Mouse (Mus musculus) left cerebral cortex, adult 2 months (tissue): ENCODE measurements around the gene Pak1. TPM values are rescaled to one million over a fixed set of nuclear protein-coding genes. Genes with fewer than 3 reads are reported as not detected.
A peak's percentile ranks its signal among the peaks of the same experiment; 100 is the strongest.
"Not testable (repeated sequence)": the region's sequence is repeated elsewhere in the genome, so short reads cannot be mapped to it uniquely, and the experiment has no call there.

Experiments used
- DNase-seq, 2 experiments: peaks; one replicate each; pipeline ENCODE4 v3.0.0; 2021 to 2022; ENCODE audit warnings: low spot score in 2 of 2, mixed read lengths in 1 of 2; ENCODE audit errors: extremely low spot score in 1 of 2
- H3K27ac ChIP-seq: fragments of 200-600 bp; 2 replicates; pipeline ENCODE4 v1.8.1; 2022
- H3K4me3 ChIP-seq: fragments of 200-600 bp; 2 replicates; pipeline ENCODE4 v1.8.1; 2022
- CTCF ChIP-seq: fragments of 200-600 bp; IDR thresholded peaks from 2 replicates; pipeline ENCODE4 v1.8.1; 2022; ENCODE audit warnings: antibody characterized with exemption, mild to moderate bottlenecking, moderate library complexity
- intact Hi-C: fragments of 180-260 bp; cut with DNase I; formaldehyde crosslinking; loops from one replicate; pipeline ENCODE4 v1.15.1; 2025
- total RNA-seq, 2 experiments: library from RNA; stranded (reverse); gene quantifications; 2 replicates each; pipeline ENCODE4 v1.2.3; 2021

Pak1 gene
- total RNA-seq, 2 experiments from 2014 or later, result 414 to 463 TPM

DNA sequence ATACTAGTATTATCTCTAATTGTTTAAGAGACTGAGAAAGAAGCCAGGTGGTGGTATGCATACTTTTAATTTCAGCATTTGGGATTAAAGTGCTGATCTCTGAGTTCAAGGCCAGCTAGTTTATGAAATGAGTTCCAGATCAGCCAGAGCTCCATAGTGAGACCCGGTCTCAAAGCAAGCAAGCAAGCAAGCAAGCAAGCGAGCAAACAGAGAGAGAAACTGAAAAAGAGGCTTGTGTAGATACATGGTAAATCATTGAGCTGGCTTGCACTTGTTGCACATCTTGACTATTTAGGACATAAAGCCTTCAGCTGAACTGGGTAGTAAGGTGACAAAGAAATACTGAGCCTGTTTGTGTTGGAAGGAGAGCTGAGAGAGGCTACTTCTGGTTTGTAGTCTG is 44.6 kb downstream of the Pak1 start:
- Histone ChIP-seq H3K4me3 (no peak overlapping the region), H3K27ac (no peak overlapping the region)
- TF ChIP-seq CTCF, result no peak
- intact Hi-C loops, result no loop called here
- DNase-seq, result no peak

DNA sequence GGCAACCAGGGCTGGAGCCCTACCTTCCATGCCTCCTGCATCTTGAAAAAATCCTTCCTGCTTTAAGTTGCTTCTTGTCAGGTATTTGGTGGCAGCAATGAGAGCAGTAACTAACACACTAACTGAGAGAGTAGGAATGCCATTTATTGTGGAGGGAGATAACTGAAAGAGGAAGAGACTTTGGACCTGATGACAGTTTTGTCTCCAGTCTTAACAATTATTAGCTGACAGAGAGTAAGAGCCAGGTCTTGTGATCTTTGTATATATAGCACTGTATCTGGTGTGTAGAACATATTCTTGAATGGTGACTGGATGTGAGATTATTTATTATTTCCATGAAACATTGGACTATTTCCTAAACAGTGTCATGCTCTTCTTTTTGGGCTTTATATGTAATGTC is 50.2 kb downstream of the Pak1 start:
- no peak for DNase-seq
- Histone ChIP-seq H3K27ac (no peak overlapping the region), H3K4me3 (no peak overlapping the region)
- intact Hi-C loops, result no loop called here
- no peak for TF ChIP-seq CTCF

DNA sequence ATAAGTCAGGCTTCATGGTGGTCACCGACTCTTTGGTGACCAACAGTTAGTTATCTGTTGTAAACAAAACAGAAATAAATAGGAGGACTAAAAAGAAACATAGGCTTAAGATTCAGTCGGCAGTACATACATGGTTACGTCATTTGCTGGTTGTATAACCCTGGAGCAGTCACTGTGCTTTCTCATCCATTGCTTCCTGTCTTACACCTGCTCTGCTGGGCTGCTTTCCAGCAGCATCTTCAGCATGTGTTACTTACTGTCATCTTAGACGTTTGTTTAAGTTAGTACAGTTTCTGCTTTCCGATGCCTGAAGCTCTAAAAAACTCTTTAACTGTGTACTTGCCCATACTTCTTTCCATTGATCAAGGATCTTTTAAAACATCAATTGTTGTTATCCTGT is 53.0 kb downstream of the Pak1 start:
- Histone ChIP-seq H3K27ac (peak overlapping the region; percentile 67), H3K4me3 (no peak overlapping the region)
- intact Hi-C loops, result loop anchor here (1.0 to 5.0 kb wide), 2 partner anchors 76 to 136 kb away; no protein-coding TSS in a partner anchor
- TF ChIP-seq CTCF, result no peak
- peak; percentile 32 to 60 for DNase-seq

DNA sequence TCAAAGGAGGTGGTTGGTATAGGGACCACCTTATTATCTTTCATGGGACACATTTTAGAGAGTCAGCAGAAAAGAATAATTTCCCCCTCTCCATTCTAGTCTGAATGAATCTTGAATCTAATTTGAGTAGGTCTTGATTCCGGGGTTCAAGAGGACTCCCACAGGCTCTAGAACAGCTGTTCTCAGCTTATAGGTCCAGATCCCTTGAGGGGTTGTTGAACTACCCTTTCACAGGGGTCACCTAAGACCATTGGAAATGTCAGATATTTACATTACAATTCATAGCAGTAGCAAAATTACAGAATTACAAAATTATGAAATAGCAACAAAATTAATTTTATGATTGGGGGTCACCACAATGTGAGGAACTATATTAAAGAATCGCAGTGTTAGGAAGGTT is 54.0 kb downstream of the Pak1 start:
- no peak for DNase-seq
- intact Hi-C loops, result loop anchor here (1.0 to 5.0 kb wide), 4 partner anchors 54 to 135 kb away; partner anchors contain the start of gene Pak1
- Histone ChIP-seq H3K4me3 (peak overlapping the region; percentile 49), H3K27ac (peak overlapping the region; percentile 95; the same call in 1 of the 2 replicates)
- TF ChIP-seq CTCF, result no peak

DNA sequence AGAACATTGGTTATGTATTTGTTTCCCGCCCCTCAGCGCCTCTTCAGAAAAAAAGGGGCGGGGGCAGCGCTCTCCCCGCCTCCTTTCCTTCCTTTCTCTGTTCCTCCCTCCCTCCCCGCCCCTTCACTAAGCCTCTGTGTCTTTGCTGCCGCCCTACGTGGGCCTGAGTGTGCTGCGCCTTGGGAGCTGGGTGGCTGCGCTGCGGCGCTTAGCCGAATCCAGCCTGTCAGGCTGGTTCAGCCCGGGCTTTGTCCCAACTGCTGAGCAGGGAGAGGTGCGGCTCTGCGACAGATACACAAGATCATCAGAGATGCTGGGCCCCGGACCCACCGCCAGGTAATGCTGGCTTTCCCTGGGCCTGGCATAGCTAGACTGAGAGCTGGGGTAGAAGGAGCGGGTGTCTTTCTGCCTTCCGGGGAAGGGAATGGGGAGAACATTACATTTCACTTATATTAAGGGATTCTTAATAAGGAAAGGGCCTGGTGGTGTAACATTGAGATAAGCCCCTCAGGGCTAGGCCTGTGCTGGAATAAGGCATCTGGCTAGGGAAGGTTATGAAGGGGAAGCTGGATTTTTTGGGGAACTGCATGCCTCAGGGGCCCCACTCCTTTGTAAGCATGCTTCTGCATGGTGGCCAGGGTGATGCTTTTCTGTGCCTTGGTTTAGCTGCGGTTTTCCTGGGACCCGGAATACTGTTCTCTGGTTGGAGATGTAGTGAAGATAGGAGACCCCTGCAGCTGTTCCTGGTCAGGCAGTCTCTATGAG is 54.6 kb downstream of the Pak1 start:
- no peak; the same call in none of the 2 replicates for TF ChIP-seq CTCF
- intact Hi-C loops, result loop anchor here (1.0 to 5.0 kb wide), 4 partner anchors 54 to 134 kb away; partner anchors contain the start of gene Pak1

DNA sequence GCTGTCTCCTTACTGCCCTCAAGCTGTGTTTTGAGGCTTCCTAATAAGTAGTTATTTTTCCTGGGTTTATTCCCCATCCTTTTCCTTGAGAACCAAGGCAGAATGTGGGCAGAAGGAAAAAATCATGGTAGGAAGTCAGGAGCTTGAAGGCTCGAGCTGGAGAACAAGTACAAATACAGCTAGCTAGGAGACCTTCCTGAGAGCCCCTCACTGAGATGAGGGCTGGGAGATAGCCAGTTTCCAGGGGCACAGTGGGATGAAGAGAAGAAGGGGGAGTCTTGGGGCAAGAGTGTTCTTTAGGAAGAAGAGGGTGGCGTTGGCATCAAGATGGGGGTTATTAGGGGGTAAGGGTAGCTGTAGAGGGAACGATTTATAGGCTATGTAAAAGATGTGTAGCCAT is 56.1 kb downstream of the Pak1 start:
- no peak for TF ChIP-seq CTCF
- Histone ChIP-seq H3K27ac (peak overlapping the region; percentile 95), H3K4me3 (peak overlapping the region; percentile 49)
- intact Hi-C loops, result loop anchor here (5.0 kb wide), 1 partner anchor 133 kb away; no protein-coding TSS in a partner anchor
- no peak for DNase-seq

More for the DNA sequence above, 54.6 kb downstream of the Pak1 start:
- Histone ChIP-seq H3K4me3 (peak overlapping the region; percentile 49), H3K27ac (peak overlapping the region; percentile 95)
- DNase-seq, result peak; percentile 83 to 86

DNA sequence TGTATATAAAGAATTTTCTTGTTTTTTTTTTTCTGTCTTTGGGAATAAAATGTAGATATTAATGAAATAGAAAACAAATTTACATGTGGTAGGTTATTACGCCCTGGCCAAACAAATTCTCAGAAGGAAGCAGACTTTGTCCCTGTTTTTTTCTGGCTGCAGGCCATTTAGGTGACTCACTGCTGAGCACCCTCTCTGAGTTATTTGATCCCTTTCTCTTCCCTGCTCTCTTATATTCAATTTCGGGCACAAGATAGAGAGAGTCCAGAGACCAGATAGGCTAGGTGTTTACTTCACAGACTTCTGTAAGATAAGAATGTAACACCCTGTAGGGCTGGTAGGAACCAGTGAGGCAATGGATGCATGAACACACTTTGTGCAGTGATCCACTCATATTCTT is 57.2 kb downstream of the Pak1 start:
- Histone ChIP-seq H3K27ac (0 out of 2 replicates have a peak overlapping the region, but pooled peaks have one; percentile 11), H3K4me3 (peak overlapping the region; percentile 49)
- TF ChIP-seq CTCF, result no peak
- DNase-seq, result no peak
- intact Hi-C loops, result no loop called here

DNA sequence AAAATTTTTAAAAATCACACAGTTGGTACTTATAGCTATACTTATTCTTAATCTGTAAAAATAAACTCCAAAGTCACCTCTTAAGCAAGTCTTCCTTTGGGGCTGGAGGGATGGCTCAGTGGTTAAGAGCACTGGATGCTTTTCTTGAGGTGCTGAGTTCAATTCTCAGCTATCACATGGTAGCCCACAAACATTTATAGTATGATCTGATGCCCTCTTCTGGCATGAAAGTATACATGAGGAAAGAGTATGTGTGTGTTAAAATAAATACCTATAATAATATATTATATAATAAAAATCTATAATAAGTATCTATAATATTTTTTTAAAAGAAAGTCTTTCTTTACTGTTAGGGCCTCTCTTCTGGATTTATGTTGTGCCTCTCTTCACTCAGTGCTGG is 58.2 kb downstream of the Pak1 start:
- Histone ChIP-seq H3K27ac (no peak overlapping the region), H3K4me3 (no peak overlapping the region)
- no peak for DNase-seq
- TF ChIP-seq CTCF, result peak; percentile 32
- intact Hi-C loops, result no loop called here

DNA sequence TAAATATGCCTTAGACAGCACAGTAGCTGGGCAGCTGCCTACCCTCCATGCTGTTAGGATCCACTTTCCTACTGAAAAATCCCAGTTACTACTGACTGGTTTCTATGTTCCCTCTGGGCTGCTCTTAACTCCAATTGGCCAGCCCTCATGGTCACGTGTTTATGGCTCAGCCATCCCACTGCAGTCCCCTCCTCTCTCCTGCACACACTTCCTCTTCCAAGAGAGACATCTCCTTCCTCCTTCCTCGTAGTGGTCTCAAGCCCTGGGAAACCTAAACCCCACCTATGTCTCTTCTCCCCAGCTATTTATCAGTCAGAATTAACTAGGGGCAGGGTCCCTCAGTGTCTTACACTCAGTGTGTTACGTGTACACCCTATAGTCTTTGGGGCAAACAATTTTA is 61.2 kb downstream of the Pak1 start:
- DNase-seq, H3K4me3 ChIP-seq, intact Hi-C loops, H3K27ac ChIP-seq: not testable (repeated sequence)

DNA sequence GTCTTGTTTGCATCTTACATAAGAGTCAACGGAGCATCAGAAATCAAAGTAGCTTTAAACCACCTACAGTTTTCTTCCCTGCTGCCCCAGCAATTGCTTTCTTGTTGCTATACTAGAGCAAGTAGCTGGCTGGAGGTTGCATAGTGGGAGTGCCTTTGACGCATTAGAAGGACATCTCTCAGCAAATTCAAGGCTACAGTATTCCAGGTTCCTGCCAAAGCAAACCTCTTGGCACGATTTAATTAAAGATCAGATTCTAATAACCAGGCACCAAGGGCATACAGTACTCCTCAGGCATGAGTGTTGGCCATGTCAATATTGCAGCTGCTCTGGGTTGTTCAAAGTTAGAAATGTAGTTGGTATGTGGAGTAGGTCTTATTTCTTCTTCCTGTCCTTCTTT is 62.0 kb downstream of the Pak1 start:
- intact Hi-C loops, result no loop called here
- no peak overlapping the region for H3K4me3 ChIP-seq
- no peak for TF ChIP-seq CTCF
- DNase-seq, result no peak
- peak overlapping the region; percentile 53; the same call in 1 of the 2 replicates for H3K27ac ChIP-seq

DNA sequence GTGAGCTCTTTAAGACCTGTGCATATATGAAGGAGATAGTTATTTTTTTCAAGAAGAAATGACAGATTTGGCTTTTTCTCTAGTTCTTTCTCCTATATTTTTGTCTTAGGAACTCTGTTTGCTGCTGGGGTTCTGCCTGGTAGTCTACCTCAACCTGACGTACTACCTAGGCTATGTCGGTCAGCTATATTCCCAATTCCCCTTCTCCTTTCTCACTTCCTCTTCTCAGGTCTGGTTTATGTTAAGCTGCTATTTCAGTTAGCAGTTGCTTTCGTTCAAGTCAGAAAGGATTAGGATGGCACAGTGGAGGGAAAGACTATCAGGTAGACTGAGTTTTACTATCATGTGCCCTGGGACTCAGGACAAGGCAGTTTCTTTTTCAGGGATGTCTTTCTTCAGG is 75.2 kb downstream of the Pak1 start:
- intact Hi-C loops, result no loop called here
- Histone ChIP-seq H3K27ac (no peak overlapping the region), H3K4me3 (no peak overlapping the region)
- no peak for TF ChIP-seq CTCF
- no peak for DNase-seq

DNA sequence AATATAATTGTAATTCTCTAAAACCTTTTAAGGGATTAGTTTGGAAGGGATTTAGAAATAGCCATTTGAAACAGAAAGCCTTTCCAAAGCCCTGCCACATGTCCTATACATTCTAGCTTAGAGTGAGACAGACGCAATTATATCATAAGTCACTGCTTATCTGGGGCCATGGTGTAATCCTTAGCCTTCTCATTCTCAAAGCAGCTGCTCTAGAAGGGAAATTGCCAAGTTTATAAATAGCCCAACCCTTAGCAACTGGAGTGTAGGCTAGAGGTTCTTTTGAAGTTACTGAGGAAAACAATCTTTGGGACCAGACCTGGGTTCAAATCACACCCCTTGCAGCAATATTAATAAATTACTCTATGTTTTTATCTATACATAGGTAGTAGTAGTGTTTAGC is 76.2 kb downstream of the Pak1 start:
- DNase-seq, result no peak
- intact Hi-C loops, result no loop called here
- no peak overlapping the region for H3K27ac ChIP-seq
- TF ChIP-seq CTCF, result no peak
- no peak overlapping the region for H3K4me3 ChIP-seq

DNA sequence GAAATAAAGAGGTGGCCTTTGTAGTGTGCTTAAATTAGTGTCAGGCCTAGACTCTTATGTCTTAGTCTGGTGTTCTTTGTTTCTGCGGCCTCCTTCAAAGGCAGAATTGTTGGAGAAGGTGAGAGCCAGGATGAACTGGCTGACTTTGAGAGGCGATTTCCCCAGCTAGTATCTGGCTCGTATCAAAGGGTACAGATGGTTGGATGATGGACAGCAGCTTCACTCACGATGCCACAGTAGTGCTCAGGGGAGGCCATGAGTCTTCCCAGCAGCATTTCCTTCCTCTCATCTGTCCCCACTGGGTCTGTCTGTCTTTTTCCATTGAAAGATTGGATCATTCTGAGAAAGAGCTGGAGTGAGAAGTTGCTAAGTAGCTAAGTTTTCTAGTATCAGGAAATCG is 79.5 kb downstream of the Pak1 start:
- intact Hi-C loops, result no loop called here
- H3K4me3 ChIP-seq, result no peak overlapping the region
- no peak for TF ChIP-seq CTCF
- no peak for DNase-seq
- H3K27ac ChIP-seq, result no peak overlapping the region
